Comparison of ENCODE assay signal across 1 mouse cellular context in the genomic region with DNA sequence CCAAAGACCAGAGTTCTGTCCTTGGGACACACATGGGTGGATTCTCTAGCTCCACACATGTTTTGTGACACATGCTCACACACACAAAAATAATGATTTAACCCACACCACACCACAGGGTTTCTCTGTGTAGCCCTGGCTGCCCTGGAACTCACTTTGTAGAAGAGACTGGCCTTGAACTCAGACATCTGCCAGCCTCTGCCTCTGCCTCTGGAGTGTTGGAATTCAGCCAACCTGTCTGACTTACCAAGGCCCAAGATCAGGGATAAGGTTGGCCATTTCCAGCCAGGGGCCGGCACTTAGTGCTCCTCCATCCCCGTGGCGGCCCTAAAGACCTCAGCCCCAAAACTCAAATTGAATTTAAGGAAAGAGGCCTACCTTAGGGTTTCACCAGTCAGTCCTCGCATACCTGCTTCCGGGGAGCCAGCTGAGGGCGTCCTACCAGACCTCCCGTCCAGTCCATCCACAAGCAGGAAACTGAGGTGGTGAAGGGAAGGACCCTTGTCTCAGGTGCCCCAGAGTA.
TF ChIP-seq lines count a peak whose summit lies in the region.

No protein-coding gene starts in this region.

TF ChIP-seq in CH12.LX, 34 proteins besides CTCF, POLR2A, EP300 and RAD21 (continued from another document):
- TF ChIP-seq USF2 (conservative IDR thresholded peaks at IDR 0.05; ENCODE audit: low read depth, low read length) (no peak), CHD2 (IDR thresholded peaks at IDR 0.05; ENCODE audit: low read length) (no peak), JUN (IDR thresholded peaks at IDR 0.05; ENCODE audit: insufficient read depth, low read depth, low read length) (no peak)
